Mouse (Mus musculus) adrenal gland, adult 2 months (tissue): Measurements from ENCODE around the gene Otud6a. TPM values are rescaled to one million over a fixed set of nuclear protein-coding genes. Genes with fewer than 3 reads are reported as not detected.
"Not testable (repeated sequence)": the region's sequence is repeated elsewhere in the genome, so short reads cannot be mapped to it uniquely, and the experiment has no call there.

Experiments used
- DNase-seq: peaks from one replicate; pipeline ENCODE4 v3.0.0; 2021
- long read RNA-seq: library from polyadenylated mRNA; stranded (forward); transcript quantifications from one replicate; pipeline ENCODE4 v2.0.0, GENCODE M21; 2021
- microRNA-seq, 2 experiments: library from miRNA; unstranded; fragments of <30 nt; microRNA quantifications; one replicate each; pipeline ENCODE4 v1.2.0; 2021
- polyA plus RNA-seq: library from polyadenylated mRNA; depleted of rRNA; stranded (reverse); fragments of >200 nt; gene quantifications from 2 replicates; pipeline ENCODE4 v1.2.3, GENCODE M21; 2012; rRNA removed
- total RNA-seq, 2 experiments: library from RNA; stranded (reverse); gene quantifications; 2 replicates each; pipeline ENCODE4 v1.2.3; 2021

Otud6a gene
- total RNA-seq (not detected), polyA plus RNA-seq (not detected in 2 replicates)
- long read RNA-seq, result 0 reads

- DNase-seq, result no peak
Measured at GRCm38 (mm10) chrX:100428693-100429092, at the start of gene Otud6a. Gene Otud6a, plus strand, starts transcription at chrX:100429013.

GRCm38 (mm10) chrX:100389887-100390286 lies 38.9 kb upstream of the Otud6a start:
- no peak for DNase-seq

GRCm38 (mm10) chrX:100392304-100392703 lies 36.5 kb upstream of the Otud6a start:
- DNase-seq, result peak; percentile 13

- DNase-seq, result no peak
Measured at GRCm38 (mm10) chrX:100394223-100394861, 34.5 kb upstream of the Otud6a start.

- peak; percentile 52 for DNase-seq
Measured at GRCm38 (mm10) chrX:100395026-100395425, 33.8 kb upstream of the Otud6a start.

- DNase-seq, result no peak
Measured at GRCm38 (mm10) chrX:100400900-100401299, 27.9 kb upstream of the Otud6a start.

GRCm38 (mm10) chrX:100401657-100402056 lies 27.2 kb upstream of the Otud6a start:
- DNase-seq, result no peak

GRCm38 (mm10) chrX:100409245-100409644 lies 19.6 kb upstream of the Otud6a start:
- DNase-seq, result no peak

GRCm38 (mm10) chrX:100432311-100432710 lies 3.5 kb downstream of the Otud6a start:
- DNase-seq, result no peak

GRCm38 (mm10) chrX:100442617-100443016 lies 13.8 kb downstream of the Otud6a start, which contains the start of gene Awat2:
Gene Awat2, minus strand, starts transcription at chrX:100442717.
- not testable (repeated sequence) for DNase-seq

- DNase-seq, result no peak
Measured at GRCm38 (mm10) chrX:100443532-100443931, 14.7 kb downstream of the Otud6a start.

GRCm38 (mm10) chrX:100468047-100468446 lies 39.2 kb downstream of the Otud6a start:
- DNase-seq, result no peak

- DNase-seq, result peak; percentile 28
Measured at GRCm38 (mm10) chrX:100470126-100470525, 41.3 kb downstream of the Otud6a start.

GRCm38 (mm10) chrX:100471491-100471890 lies 42.7 kb downstream of the Otud6a start:
- DNase-seq, result peak; percentile 66

GRCm38 (mm10) chrX:100475569-100476223 lies 46.9 kb downstream of the Otud6a start:
- peak; percentile 16 for DNase-seq

Small RNAs within 50 kb of the gene (microRNA-seq; reads per million reads assigned to microRNA genes)
- 2,722 to 3,296 reads per million in 2 experiments for gene Mir676

Other genes with a start within 250 kb of the Otud6a start
- gene Awat2, start 13.7 kb downstream of the Otud6a start, total RNA-seq, result under 1 TPM; 0.40 to 0.83 TPM
- 0.30 and 0.42 TPM in 2 replicates for gene Awat2, start 13.7 kb downstream of the Otud6a start, polyA plus RNA-seq
- gene Igbp1, start 65.3 kb downstream of the Otud6a start, total RNA-seq, result 10 to 100 TPM; 60.0 to 69.0 TPM
- gene Igbp1, start 65.3 kb downstream of the Otud6a start, polyA plus RNA-seq, result 5.7 and 6.7 TPM in 2 replicates
- not detected for gene Dgat2l6, start 95.8 kb downstream of the Otud6a start, total RNA-seq
- not detected in 2 replicates for gene Dgat2l6, start 95.8 kb downstream of the Otud6a start, polyA plus RNA-seq
- gene Awat1, start 143.2 kb downstream of the Otud6a start, total RNA-seq, result not detected
- not detected in 2 replicates for gene Awat1, start 143.2 kb downstream of the Otud6a start, polyA plus RNA-seq
- gene P2ry4, start 165.9 kb downstream of the Otud6a start, total RNA-seq, result under 1 TPM in 1 of 2 experiments, not detected in 1; 0.09 TPM
- gene P2ry4, start 165.9 kb downstream of the Otud6a start, polyA plus RNA-seq, result not detected in 2 replicates
- not detected for gene Arr3, start 176.5 kb downstream of the Otud6a start, total RNA-seq
- not detected in 2 replicates for gene Arr3, start 176.5 kb downstream of the Otud6a start, polyA plus RNA-seq
- under 1 TPM; 0.35 to 0.86 TPM for gene Kif4, start 196.7 kb downstream of the Otud6a start, total RNA-seq
- gene Kif4, start 196.7 kb downstream of the Otud6a start, polyA plus RNA-seq, result 0.03 and 0.20 TPM in 2 replicates
- gene Pdzd11, start 197.6 kb downstream of the Otud6a start, total RNA-seq, result 10 to 100 TPM; 57.9 to 58.0 TPM
- 10.4 and 10.6 TPM in 2 replicates for gene Pdzd11, start 197.6 kb downstream of the Otud6a start, polyA plus RNA-seq